Mouse (Mus musculus) midbrain, postnatal 0 days (tissue): ENCODE data around the gene 1810009A15Rik. TPM values are rescaled to one million over a fixed set of nuclear protein-coding genes. Genes with fewer than 3 reads are reported as not detected.
"Not testable (repeated sequence)": the region's sequence is repeated elsewhere in the genome, so short reads cannot be mapped to it uniquely, and the experiment has no call there.

Experiments used
- ATAC-seq: fragments of 200-750 bp; cut with Nextera tagmentation; 2 replicates; pipeline ENCODE4 v1.8.0; 2017; ENCODE audit warnings: moderate number of reproducible peaks, mild to moderate bottlenecking, moderate TSS enrichment, moderate library complexity; ENCODE audit not compliant: low FRiP score
- DNase-seq: peaks from one replicate; pipeline ENCODE4 v3.0.0-alpha.2; 2015; ENCODE audit warnings: low spot score
- H3K27ac ChIP-seq: fragments of 300-500 bp; sonication (generic); 2 replicates; pipeline ENCODE4 v1.5.1; 2014; ENCODE audit warnings: low read depth, mild to moderate bottlenecking, low read length, mixed read lengths
- H3K27me3 ChIP-seq: fragments of 300-500 bp; sonication (generic); 2 replicates; pipeline ENCODE4 v1.6.1; 2014; ENCODE audit warnings: low read length, control low read depth, mixed read lengths; ENCODE audit not compliant: insufficient read depth
- H3K36me3 ChIP-seq: fragments of 300-500 bp; sonication (generic); 2 replicates; pipeline ENCODE4 v1.6.1; 2014; ENCODE audit warnings: low read length, control low read depth, mixed read lengths; ENCODE audit not compliant: insufficient read depth
- H3K4me1 ChIP-seq: fragments of 300-500 bp; sonication (generic); 2 replicates; pipeline ENCODE4 v1.6.1; 2014; ENCODE audit warnings: mild to moderate bottlenecking, control low read depth, antibody characterized with exemption, low read length, mixed read lengths; ENCODE audit not compliant: insufficient read depth
- H3K4me2 ChIP-seq: fragments of 300-500 bp; sonication (generic); 2 replicates; pipeline ENCODE4 v1.6.1; 2014; ENCODE audit warnings: low read depth, mild to moderate bottlenecking, low read length, mixed read lengths; ENCODE audit not compliant: poor library complexity, severe bottlenecking
- H3K4me3 ChIP-seq: fragments of 300-500 bp; sonication (generic); 2 replicates; pipeline ENCODE4 v1.5.1; 2014; ENCODE audit warnings: low read depth, mild to moderate bottlenecking, low read length, moderate library complexity
- H3K9ac ChIP-seq: fragments of 300-500 bp; sonication (generic); replicated peaks from 2 replicates; pipeline ENCODE4 v1.6.1; 2014; ENCODE audit warnings: mild to moderate bottlenecking, low read length, moderate library complexity, mixed read lengths; ENCODE audit not compliant: poor library complexity, severe bottlenecking
- H3K9me3 ChIP-seq: fragments of 300-500 bp; sonication (generic); 2 replicates; pipeline ENCODE4 v1.6.1; 2016; ENCODE audit warnings: low read length, control low read depth
- CTCF ChIP-seq: IDR thresholded peaks from 2 replicates; pipeline ENCODE4 v1.5.1; 2016; ENCODE audit warnings: antibody characterized with exemption, mild to moderate bottlenecking
- WGBS: fragments of 180-500 bp; shearing (Covaris S2); extraction: QIAGEN DNeasy Blood & Tissue Kit; methylation state at CpG from one replicate; pipeline ENCODE4 v1.1.7; 2014; 5-methylcytosine and 5-hydroxymethylcytosine counted together
- polyA plus RNA-seq: library from polyadenylated mRNA; unstranded; fragments of >200 nt; fragmentation: Nextera tagmentation; extraction: Ambion mirVana; gene quantifications from 2 replicates; pipeline ENCODE4 v1.2.1, GENCODE M21; 2015
- total RNA-seq: library from RNA; depleted of rRNA; stranded (reverse); fragments of >200 nt; gene quantifications from 2 replicates; pipeline ENCODE4 v1.2.3, GENCODE M21; 2014

The 1810009A15Rik gene
- total and polyA plus RNA-seq, 2 experiments from 2014 or later = 23.7 to 29.2 TPM

GRCm38 (mm10) chr19:8886916-8887584 is 1.6 kb upstream of the 1810009A15Rik start:
- Histone ChIP-seq H3K9ac (no peak overlapping the region), H3K4me1 (peaks cover 4% of the 10 kb centered on the region), H3K27ac (no peak overlapping the region), H3K27me3 (no peaks in the 10 kb centered on the region), H3K4me2 (no peak overlapping the region), H3K9me3 (no peaks in the 10 kb centered on the region), H3K4me3 (no peak overlapping the region), H3K36me3 (no peaks in the 10 kb centered on the region)
- 62% methylated on average over 1 of the region's 1 CpGs for WGBS
- no peak for DNase-seq
- TF ChIP-seq CTCF = no peak
- ATAC-seq = no peak

GRCm38 (mm10) chr19:8887585-8888463 is 829 bp upstream of the 1810009A15Rik start:
- Histone ChIP-seq H3K36me3 (no peaks in the 10 kb centered on the region), H3K4me1 (peaks cover 4% of the 10 kb centered on the region), H3K4me3 (peak overlapping the region; percentile 52), H3K27me3 (no peaks in the 10 kb centered on the region), H3K9ac (peak overlapping the region; percentile 70), H3K9me3 (no peaks in the 10 kb centered on the region), H3K4me2 (peak overlapping the region; percentile 59), H3K27ac (peak overlapping the region; percentile 55; the same call in 1 of the 2 replicates)
- TF ChIP-seq CTCF = no peak
- ATAC-seq = no peak
- 16% methylated on average over 19 of the region's 19 CpGs for WGBS
- DNase-seq = no peak

GRCm38 (mm10) chr19:8892829-8893766 is 4.4 kb downstream of the 1810009A15Rik start, which contains the start of gene Ints5:
Gene Ints5, plus strand, starts transcription at chr19:8893005.
- H3K36me3 ChIP-seq = peaks cover 5% of the 10 kb centered on the region; the same call in 1 of the 2 replicates
- no peaks in the 10 kb centered on the region for H3K27me3 ChIP-seq
- H3K4me2 ChIP-seq = peak within 1 kb of the TSS; percentile 97
- peak; percentile 93 for DNase-seq
- peak within 1 kb of the TSS; percentile 89 for H3K27ac ChIP-seq
- peak within 1 kb of the TSS; percentile 89 for H3K9ac ChIP-seq
- H3K4me1 ChIP-seq = peaks cover 6% of the 10 kb centered on the region
- H3K9me3 ChIP-seq = no peaks in the 10 kb centered on the region
- 2% methylated on average over 54 of the region's 54 CpGs for WGBS
- peak within 1 kb of the TSS; percentile 82 for H3K4me3 ChIP-seq
- TF ChIP-seq CTCF = no peak
- peak; percentile 58 for ATAC-seq

- no peaks in the 10 kb centered on the region for H3K9me3 ChIP-seq
- no peak overlapping the region for H3K4me3 ChIP-seq
- no peak overlapping the region for H3K27ac ChIP-seq
- ATAC-seq = no peak
- no peak for TF ChIP-seq CTCF
- peaks cover 5% of the 10 kb centered on the region; the same call in 1 of the 2 replicates for H3K36me3 ChIP-seq
- WGBS = 93% methylated on average over 9 of the region's 9 CpGs
- H3K27me3 ChIP-seq = no peaks in the 10 kb centered on the region
- H3K9ac ChIP-seq = no peak overlapping the region
- no peak overlapping the region for H3K4me2 ChIP-seq
- peaks cover 6% of the 10 kb centered on the region for H3K4me1 ChIP-seq
- no peak for DNase-seq
Observed at GRCm38 (mm10) chr19:8895397-8895960, 6.8 kb downstream of the 1810009A15Rik start.

- not testable (repeated sequence) for H3K27me3 ChIP-seq, ATAC-seq, H3K9ac ChIP-seq, H3K27ac ChIP-seq, H3K36me3 ChIP-seq, H3K4me1 ChIP-seq, DNase-seq, H3K4me2 ChIP-seq, H3K4me3 ChIP-seq, H3K9me3 ChIP-seq
- WGBS = 90% methylated on average over 5 of the region's 5 CpGs
Observed at GRCm38 (mm10) chr19:8896231-8896630, 7.6 kb downstream of the 1810009A15Rik start.

- peak; percentile 55 for ATAC-seq
- 20% methylated on average over 21 of the region's 21 CpGs for WGBS
- H3K4me1 ChIP-seq = not testable (repeated sequence)
Observed at GRCm38 (mm10) chr19:8897211-8897864, 8.7 kb downstream of the 1810009A15Rik start.

More at GRCm38 (mm10) chr19:8897211-8897864, 8.7 kb downstream of the 1810009A15Rik start:
- 0 out of 2 replicates have a peak overlapping the region, but pooled peaks have one; percentile 24 for H3K9ac ChIP-seq
- not testable (repeated sequence) for H3K27me3 ChIP-seq, H3K9me3 ChIP-seq, H3K36me3 ChIP-seq
- H3K27ac ChIP-seq = 0 out of 2 replicates have a peak overlapping the region, but pooled peaks have one; percentile 43
- peak overlapping the region; percentile 85 for H3K4me3 ChIP-seq
- peak; percentile 33 for DNase-seq
- peak overlapping the region; percentile 79 for H3K4me2 ChIP-seq
